Mouse (Mus musculus) lung, postnatal 14 days (tissue): Measurements from ENCODE around the gene Utp4.
"Not testable (repeated sequence)": the region's sequence is repeated elsewhere in the genome, so short reads cannot be mapped to it uniquely, and the experiment has no call there.

Source experiments
- DNase-seq: peaks from one replicate; pipeline ENCODE4 v3.0.0; 2021

Utp4 gene

DNA sequence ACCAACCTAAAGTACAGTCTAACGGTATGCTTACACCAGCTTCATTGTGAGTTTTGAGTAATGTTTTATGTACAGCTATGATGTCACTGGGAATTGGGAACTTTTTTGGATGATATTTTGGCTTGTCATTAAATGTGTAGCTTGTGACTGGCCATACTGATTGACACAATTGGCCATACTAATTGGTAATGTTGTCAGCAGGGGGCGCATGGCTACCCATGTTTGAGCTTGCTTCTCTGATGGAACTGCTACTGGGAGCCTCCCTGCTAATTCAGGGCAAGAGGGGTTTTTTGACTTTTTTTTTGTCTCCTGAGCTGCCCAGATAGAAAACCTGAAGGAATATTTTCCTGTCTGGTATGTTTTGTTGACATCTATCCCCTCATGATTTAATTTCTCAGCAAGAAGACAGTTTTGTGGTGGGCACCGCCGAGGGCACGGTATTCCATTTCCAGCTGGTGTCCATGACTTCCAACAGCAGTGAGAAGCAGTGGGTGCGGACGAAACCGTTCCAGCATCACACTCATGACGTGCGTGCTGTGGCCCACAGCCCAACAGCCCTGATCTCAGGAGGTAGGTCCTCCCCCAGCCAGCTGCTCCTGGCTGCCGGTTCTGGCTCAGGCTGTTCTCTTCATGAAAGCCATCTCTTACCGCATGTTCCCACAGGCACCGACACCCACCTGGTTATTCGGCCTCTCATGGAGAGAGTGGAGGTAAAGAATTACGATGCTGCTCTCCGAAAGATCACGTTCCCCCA, 12.5 kb downstream of the Utp4 start:
- DNase-seq = peak; percentile 86

DNA sequence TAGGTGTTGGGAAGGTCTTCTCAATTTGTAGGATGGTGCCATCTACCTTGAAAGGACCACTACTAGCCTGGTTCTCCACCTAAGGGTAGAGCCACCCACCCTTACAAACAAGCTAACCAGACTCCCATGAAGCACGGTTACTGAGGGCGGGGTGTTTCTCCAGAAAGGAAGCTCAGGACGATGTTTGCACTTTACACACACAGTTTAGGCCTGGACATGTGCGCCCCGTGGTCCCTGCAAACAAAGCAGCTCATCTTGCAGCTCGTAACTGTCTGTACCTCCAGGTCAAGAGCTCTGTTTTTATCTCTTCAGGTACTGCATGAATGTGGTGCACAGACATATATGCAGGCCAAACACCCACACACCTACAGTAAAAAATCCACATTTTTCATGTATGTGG, 13.2 kb downstream of the Utp4 start:
- no peak for DNase-seq

DNA sequence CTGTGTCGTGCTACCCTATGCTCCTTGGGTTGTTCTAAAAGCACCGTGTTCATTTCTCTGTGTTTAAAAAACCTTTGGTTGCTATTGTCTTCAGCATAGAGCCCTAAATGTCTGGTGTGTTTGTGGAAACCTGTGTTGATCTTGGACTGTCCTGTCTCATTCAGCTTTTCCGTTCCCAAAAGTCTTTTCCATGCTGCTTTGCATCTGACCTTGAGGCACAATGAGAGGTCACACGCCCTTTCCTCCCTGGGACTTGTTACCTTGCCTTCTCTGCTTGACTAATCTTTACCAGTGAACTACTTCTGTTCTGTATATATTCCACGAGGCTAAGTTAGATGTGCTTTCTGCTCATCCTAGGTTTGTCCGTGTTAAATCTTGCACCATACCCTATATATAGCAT, 14.0 kb downstream of the Utp4 start:
- DNase-seq = no peak

DNA sequence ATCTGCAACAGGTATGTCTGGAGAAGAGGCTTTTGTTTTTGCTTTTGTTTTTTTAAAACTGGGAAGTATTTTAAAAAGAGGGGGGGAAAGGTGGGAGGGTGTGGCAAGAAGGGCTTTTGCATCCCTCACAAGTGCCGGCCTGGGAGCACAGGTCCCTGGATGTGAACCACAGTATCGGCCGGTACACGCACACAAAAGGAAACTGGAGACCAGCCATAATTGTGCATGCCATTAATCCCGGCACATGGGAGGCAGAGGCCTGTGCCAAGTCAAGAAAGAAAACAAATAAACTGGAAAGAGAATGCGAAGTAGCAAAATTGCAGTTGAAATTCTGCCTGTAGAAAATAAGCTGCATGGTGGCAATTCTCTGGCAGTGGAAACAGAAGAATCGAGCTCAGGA, 14.9 kb downstream of the Utp4 start:
- DNase-seq = no peak

DNA sequence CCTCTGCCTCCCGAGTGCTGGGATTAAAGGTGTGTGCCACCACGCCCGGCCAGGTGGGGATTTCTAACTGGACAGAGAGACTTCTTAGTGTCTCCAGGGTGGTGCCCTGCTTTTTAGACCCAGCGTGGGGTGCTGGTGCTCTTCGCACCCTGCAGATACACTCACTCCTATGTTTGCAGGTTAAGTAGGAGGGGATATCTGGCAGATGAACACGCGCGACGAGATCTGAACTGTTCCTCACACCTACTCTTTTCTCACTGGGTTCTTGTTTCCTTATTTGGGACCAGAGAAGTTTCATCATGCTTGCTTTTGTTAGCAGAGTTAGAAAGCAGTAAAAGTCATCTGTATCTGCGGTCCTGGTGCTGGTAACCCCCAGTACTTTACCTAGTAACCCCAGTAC, 20.2 kb downstream of the Utp4 start:
- DNase-seq = no peak

DNA sequence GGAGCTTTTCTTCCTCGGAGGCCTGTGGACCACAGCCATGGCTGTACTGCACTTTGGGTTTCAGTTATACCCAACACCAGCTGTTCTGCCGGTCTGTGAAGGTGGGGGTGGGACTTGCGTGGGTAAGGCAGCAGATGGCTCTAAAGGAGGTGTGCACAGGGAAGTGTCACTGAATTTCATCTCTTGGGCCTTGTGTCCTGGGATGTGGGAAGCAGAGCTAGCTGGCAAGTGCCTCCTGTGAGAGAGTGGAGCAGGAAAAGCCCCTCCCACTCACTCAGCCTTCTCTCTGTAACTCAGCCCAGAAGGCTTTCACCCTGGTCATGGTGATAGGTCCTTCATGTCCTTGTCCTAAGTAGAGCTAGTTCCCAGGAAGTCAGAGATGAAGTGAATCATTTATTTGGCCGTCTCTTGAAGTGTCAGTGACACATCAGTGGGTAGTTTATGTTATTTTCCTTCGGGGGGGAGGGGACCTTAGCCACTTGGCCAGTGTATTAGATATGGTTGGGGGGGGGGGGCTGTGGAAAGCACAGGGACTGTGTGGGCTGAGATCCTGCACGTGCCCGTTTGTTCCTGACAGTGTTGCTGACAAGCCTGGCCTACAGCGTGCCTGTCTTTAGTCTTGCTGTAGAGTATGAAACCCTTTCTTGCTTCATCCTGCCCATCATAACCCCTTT, 26.4 kb downstream of the Utp4 start:
- no peak for DNase-seq

DNA sequence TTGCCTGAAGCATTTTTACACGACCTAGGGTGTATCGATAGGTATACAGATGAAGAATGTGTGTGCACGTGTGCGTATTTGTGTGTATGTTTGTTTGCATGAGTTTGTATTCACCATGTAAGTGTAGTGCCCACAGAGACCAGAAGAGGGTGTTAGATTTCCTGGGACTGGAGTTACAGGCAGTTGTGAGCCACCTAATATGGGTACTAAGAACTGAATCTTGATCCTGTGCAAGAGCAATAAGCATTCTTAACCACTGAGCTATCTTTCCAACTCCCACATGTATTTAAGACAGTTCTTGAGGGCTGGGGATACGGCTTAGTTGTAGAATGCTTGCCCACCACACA, 26.9 kb downstream of the Utp4 start:
- no peak for DNase-seq

DNA sequence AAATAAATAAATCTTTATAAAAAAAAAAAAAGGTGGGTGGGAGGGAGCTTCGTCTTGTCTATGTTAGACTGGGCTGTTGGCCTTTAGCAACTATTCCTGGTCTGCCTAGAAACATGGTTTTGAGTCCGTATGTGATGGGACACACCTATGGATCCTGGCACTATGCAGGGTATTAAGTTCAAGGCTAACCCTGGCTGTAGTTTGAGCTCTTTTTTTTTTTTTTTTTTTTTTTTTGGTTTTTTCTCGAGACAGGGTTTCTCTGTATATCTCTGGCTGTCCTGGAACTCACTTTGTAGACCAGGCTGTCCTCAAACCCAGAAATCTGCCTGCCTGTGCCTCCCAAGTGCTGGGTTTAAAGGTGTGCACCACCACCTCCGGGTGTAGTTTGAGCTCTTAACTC, 30.6 kb downstream of the Utp4 start:
- DNase-seq = no peak

DNA sequence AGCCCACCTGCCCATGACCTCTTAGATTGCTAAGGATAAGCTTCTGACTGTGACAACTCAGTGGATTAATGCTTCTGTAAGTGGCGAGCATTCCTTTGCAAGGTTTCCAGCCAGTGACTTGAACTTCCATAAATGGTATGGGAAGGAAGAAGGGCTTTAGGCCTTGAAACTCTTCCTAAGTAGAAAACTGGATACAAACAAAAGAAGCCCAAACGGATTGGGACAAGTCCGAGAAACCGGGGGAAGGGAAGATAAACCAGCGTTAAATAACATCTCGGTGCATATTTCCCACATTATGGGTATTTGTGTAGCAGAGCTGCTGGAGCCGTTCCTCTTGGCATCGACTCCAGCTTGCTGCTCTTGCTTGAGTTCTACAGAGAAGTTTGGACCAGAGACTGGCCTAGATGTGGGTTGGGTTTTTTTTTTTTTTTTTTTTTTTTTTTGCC, 31.5 kb downstream of the Utp4 start:
- DNase-seq = no peak

DNA sequence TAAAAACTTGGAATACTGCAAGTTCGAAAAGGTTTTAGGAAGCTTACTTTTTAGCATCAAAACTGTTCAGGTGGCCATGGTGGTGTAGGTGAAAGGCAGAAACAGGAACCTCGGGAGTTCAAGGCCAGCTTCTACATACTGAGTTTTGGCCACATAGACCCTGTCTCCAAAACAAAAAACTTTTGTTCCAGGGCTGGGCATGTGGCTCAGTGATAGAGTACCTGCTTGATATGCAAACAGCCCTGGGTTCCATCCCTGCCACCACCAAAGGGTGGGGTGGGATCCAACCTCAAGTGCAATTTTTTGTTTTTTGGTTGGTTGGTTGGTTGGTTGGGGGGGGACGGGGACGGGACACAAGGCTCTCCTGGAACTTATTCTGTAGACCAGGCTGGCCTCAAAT, 32.0 kb downstream of the Utp4 start:
- no peak for DNase-seq

DNA sequence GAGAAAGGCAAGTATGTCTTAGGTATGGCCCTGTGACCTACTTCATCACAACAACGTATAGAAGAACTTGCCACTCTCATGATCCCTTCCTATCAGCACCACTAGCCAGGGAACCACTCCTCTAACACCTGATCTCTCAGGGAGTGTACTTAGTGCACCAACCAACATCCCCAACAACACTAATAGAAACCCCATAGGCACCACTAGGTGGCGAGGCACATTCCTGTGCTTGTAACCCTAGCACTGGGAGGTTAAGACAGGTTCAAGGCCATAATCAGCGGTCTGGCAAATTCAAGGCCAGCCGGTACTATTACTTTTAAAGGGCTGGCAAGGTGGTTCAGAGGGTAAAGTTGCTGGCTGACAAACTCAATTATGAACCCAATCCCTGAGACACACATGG, 33.8 kb downstream of the Utp4 start:
- no peak for DNase-seq

DNA sequence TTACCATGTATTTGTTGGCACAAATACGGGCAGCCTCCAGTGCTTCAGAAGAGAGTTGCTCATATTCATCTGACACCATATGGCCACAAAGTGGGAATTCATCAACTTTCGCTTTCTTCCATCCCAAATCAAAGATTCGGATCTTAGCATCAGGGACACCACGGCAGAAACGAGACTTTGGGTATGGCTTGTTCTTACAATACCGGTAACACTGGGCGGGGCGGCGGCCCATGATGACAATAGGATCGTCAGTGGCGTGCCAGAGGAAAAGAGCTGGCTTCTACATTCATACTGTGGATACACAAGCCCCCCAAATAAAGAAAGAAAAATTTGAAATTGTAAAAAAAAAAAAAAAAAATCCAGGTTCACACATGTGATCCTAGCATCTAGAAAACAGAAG, 34.7 kb downstream of the Utp4 start:
- not testable (repeated sequence) for DNase-seq

DNA sequence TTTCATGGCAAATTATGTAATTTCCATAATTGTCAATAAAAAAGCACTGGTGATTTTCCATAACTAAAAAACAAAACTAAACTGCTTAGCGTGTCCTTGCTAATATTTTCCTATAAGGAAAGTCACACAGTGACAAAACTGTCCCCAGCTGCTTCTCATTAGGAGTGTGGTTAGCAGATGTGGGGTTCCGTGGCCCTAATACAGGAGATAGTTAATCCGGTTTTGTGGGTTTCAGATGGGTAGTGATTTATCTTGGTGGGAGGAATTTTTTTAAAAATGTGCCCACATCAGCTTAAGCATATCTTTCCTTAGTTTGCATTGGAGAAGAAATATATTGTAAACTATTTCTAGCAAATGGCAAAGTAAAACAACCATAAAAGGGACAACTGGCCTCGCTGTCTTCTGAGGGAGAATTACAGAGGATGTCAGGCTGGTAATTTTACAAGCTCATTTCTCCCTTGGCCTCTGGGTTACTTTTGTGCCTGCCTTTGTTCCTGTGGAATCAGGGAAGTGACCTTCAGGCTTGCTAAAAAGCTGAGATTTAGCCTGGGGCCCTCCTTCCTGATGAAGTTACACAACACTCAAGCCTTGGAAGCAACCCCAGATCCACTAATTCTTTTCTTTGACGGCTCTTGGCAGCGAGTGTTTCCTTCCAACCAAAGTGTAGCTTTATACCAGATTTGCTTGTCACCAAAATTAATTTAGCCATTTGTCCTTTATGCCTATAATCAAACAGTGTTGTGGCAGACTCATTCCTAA, 35.9 kb downstream of the Utp4 start:
- DNase-seq = peak; percentile 58

DNA sequence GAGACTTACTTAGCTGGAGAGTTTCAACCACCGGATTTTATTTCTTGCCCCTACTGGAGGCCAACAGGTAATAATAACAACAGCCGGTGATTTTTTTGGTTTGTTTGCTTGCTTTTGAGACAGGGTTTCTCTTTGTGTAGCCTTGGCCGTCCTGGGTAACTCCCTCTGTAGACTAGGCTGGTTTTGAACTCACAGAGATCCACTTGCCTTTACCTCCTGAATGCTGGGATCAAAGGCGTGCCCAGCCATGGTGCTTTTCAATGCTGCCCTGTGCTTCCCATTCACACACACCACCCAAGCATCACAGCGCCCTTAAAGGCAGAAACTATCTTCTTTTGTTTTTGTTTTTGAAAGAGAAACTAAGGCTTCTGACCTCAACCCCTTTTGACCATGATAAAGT, 36.5 kb downstream of the Utp4 start:
- DNase-seq = no peak

DNA sequence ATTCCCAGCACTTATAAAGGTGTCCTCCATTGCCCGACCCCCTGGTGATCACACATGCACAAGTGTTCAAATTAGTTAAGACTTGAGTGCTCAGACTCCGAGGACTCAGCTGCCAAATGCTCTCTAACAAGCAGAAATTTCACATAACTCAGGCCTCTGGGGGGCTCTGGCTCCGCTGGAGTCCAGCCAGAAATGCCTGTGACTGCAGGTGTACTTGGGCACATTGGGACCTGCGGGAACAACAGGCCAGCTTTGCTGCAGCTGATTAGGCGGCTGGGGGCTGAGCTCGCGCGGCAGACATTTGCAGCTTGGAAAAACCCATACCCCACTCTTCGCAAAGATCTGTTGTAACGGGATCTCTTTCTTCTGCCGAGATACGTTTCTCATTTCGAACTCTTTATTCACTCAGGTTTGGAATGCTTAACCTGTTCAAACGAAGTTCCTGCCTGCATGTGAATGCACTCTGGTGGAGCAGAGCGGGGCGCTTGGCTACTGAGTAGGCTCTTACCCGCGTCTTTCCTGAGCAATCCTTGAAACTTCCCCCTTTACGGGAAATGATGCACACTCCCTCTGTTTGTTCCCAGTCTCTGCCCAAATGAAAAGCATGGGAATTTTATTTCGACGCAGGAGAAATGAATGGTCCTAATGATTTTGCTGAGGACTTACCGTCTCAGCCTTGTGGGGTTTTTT, 39.1 kb downstream of the Utp4 start:
- no peak for DNase-seq

DNA sequence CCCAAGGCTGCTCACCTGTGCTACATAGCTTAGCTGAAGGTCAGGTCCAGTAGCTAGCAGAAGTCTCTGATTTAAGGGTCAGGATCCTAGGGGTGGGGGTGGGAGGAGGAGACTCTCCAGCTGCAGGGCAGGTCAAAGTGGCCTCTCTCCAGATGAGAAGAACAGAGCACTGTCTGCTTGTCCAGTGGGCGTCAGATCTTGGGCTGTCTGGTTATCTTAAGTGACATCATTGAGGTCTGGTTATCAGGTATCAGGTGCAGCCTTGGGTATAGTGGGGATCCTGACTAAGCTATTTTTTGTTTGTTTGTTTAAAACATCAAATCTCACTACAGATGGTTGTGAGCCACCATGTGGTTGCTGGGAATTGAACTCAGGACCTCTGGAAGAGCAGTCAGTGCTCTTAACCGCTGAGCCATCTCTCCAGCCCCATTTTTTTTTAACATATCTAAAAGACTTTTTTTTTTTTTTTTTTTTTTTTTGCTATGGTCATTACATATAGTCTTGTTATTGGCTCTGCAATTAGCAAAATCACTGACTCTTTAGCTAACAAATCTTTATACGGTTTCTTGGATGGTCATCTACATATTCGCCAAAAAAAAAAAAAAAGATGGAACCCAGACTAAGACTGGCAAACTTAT, 40.2 kb downstream of the Utp4 start:
- DNase-seq = no peak

DNA sequence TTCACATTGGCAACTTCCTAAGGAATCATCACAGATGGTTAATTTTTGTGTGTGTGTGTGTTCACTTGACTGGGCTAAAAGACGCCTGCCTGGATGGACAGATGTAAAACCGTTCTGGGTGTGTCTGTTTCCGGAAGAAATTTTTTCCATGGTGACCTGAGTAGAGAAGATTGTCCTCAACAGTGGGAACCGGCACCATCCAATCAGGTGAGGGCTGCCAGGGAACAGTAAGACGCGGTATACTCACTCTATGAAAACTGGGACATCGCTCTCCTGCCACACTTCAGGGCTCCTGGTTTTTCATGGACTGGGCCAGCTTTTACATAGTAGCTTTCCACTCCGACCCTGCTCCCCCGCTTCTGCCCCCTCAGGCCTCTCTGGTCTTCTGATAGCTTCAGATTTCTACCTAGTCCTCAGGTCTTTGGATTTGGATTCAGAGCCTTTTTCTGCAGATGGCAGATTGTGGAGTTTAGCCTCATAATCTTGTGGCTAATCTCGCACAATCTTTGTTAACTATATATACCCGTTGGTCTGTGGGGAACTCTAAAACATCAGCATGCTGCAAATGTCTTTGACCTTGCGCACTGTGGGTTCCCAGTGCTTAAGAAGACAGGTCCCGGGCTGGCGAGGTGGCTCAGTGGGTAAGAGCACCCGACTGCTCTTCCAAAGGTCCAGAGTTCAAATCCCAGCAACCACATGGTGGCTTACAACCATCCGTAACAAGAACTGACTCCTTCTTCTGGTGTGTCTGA, 41.0 kb downstream of the Utp4 start:
- no peak for DNase-seq

DNA sequence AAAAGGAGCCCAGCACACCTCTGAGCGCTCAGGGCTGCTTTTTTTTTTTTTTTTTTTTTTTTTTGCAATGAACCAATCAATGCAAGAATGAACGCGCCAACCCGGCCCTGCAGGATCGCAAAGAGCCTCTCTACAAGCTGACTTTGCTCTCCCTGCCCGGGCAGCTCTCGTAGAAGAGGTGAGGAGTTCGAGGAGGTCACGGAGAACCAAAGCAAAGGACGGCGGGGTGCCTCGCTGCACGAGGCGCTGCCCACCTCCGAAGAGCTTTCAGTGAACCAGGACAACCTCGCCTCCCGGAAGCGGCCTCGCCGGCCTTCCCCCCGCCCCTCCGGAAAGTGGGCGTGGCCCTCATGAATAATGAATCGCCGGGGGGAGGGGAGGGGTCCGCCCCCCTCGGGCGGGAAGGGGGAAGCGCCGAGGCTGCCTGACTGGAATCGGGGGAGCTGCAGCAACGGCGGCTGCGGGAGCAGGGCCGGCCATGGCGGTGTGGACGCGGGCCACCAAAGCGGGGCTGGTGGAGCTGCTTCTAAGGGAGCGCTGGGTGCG, 42.0 kb downstream of the Utp4 start, which contains the start of gene Sntb2:
Gene Sntb2, plus strand, starts transcription at position 427 of the 546 bp plus-strand sequence.
- DNase-seq = peak; percentile 95

DNA sequence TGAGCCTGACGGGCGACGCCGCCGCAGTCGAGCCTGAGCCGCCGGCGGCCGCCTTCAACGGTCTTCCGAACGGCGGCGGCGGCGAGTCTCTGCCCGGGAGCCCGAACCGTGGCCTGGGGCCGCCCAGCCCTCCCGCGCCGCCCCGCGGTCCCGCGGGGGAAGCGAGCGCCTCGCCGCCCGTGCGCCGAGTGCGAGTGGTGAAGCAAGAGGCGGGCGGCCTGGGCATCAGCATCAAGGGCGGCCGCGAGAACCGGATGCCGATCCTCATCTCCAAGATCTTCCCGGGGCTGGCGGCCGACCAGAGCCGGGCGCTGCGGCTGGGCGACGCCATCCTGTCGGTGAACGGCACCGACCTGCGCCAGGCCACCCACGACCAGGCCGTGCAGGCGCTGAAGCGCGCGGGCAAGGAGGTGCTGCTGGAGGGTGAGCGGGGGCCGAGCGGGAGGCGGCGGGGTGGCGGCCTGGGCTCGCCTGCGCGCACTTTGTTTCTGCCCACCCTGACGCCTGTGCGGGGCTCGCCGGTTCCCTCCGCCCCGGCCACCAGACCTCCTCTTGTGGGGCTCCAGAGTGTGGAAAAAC, 42.6 kb downstream of the Utp4 start:
- peak; percentile 64 for DNase-seq

DNA sequence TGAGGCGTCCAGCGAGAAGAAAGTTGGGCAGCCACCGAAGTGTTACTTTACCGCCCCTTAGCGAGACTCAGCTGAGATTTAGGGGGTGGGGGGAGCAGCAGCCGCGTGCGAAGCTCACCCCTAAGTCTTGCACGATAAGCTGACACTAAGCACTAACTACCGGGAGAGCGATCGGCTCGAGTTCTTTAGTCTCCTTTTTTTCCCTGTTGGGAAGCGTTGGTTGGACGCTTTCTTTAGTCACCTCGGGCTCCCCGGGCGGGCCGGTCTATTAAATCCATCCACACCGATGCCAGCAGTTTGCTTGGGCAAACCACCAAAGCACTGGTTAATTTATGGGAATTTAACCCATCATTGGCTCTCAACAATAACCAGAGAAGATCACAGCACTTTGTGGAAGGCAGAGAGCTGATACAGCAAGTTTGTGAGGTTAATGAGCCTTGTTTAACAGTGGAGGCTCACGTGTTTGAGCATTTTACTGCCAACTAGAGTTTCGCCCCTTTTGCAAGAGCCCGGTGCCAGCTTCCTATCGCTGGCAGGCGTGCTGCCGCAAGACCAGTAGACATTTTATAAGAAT, 43.1 kb downstream of the Utp4 start:
- DNase-seq = peak; percentile 44
